Mouse (Mus musculus): ENCODE measurements around the gene Nck2. TPM values are rescaled to one million over a fixed set of nuclear protein-coding genes. Genes with fewer than 3 reads are reported as not detected.

Nck2 gene
- polyA plus RNA-seq, 1 experiment = 23.1 TPM

DNA sequence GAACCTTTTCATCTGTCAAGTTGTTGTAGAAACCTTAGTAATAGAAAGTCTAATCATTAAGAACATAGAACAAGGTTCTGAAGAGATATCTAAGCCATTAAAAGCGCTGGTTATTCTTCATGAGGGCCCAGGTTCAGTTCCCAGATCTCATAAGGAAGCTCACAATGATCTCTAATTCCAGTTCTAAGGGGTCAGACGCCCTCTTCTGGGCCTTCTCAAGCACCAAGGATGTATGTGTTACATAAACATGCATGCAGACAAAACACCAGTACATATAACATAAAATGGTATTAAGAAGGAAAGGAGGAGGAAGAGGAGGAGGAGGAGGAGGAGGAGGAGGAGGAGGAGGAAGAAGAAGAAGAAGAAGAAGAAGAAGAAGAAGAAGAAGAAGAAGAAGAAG, 145.5 kb downstream of the Nck2 start:
- WGBS = 71% methylated on average over 2 of the region's 2 CpGs
- no peak for DNase-seq
- H3K4me1 ChIP-seq (ENCODE audit: control insufficient read depth, insufficient read depth, low read length) = no peaks in the 10 kb centered on the region
- TF ChIP-seq POLR2A (IDR thresholded peaks at IDR 0.05; ENCODE audit: borderline replicate concordance, insufficient read depth, low read length) = no peak
- no peak for TF ChIP-seq CTCF (IDR thresholded peaks at IDR 0.05; ENCODE audit: borderline replicate concordance, insufficient read depth, low read depth, low read length)
- no peaks in the 10 kb centered on the region for H3K27me3 ChIP-seq (ENCODE audit: control insufficient read depth, insufficient read depth, low read length)
- H3K27ac ChIP-seq (ENCODE audit: insufficient read depth, low read length) = no peak overlapping the region
- no peak overlapping the region for H3K4me3 ChIP-seq (replicated peaks; ENCODE audit: insufficient read depth, low read depth, low read length)

DNA sequence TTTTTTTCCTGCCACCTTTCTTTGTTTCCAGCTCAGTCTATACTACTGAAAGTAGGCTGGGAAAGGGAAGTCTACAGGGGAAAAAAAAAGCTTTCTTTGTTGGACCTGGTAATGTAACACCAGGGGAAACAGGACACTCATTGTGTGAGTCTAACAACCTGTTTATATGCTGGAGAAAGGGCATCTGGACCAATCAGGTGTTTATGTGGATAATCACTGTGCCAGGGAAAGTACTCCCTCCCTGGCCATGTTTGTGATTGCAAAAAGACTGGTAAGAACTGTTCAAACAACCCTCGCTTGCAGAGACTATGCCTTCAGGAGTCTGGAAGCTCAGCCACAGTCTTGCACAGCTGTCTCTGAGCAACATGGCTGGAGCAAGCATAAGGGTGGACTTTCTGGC, 146.3 kb downstream of the Nck2 start:
- no peaks in the 10 kb centered on the region for H3K4me1 ChIP-seq (ENCODE audit: control insufficient read depth, insufficient read depth, low read length)
- WGBS = 55% methylated on average over 1 of the region's 1 CpGs

DNA sequence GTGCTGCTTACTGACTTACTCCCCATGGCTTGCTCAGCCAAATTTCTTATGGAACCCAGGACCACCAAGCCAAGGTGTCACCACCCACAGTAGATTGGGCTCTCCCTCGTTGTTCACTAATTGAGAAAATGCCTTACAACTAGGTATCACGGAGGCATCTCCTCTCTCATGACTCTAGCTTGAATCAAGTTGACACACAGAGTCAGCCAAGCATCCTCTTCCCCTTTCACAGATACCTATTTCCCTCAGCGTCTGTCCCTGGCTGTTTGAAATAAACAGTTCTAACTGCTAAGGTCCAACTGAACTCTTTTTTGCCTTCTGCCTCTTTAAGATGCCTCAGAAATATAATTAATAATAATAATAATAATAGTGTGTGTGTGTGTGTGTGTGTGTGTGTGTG, 148.7 kb downstream of the Nck2 start:
- Histone ChIP-seq H3K27me3 (ENCODE audit: control insufficient read depth, insufficient read depth, low read length) (no peaks in the 10 kb centered on the region), H3K27ac (ENCODE audit: insufficient read depth, low read length) (no peak overlapping the region), H3K4me1 (ENCODE audit: control insufficient read depth, insufficient read depth, low read length) (no peaks in the 10 kb centered on the region), H3K4me3 (replicated peaks; ENCODE audit: insufficient read depth, low read depth, low read length) (no peak overlapping the region)
- no peak for TF ChIP-seq CTCF (IDR thresholded peaks at IDR 0.05; ENCODE audit: borderline replicate concordance, insufficient read depth, low read depth, low read length)
- TF ChIP-seq POLR2A (IDR thresholded peaks at IDR 0.05; ENCODE audit: borderline replicate concordance, insufficient read depth, low read length) = no peak
- DNase-seq = no peak
- WGBS = 86% methylated on average over 3 of the region's 3 CpGs

More for the DNA sequence above, 146.3 kb downstream of the Nck2 start:
- no peak overlapping the region for H3K27ac ChIP-seq (ENCODE audit: insufficient read depth, low read length)
- no peak for DNase-seq
- H3K4me3 ChIP-seq (replicated peaks; ENCODE audit: insufficient read depth, low read depth, low read length) = no peak overlapping the region
- no peaks in the 10 kb centered on the region for H3K27me3 ChIP-seq (ENCODE audit: control insufficient read depth, insufficient read depth, low read length)
- TF ChIP-seq POLR2A (IDR thresholded peaks at IDR 0.05; ENCODE audit: borderline replicate concordance, insufficient read depth, low read length) (no peak), CTCF (IDR thresholded peaks at IDR 0.05; ENCODE audit: borderline replicate concordance, insufficient read depth, low read depth, low read length) (no peak)

DNA sequence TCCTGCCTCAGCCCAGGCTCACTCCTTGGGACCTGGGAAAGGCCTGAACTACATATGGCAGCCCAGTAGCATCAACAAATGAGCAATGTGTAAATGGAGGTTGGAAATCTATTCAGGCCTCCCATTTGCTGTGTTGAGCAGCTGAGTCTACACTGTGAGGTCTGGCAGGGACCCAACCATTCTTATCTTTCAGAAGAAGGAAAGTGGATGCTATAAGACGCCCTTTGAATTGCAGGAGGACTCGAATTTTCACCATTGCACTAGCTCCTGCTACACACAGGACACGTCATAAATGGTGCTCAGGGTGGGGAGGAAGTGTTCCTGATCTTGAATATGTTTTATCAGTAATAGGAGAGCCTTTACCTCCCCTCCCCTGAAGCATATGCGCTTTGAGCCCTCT, 150.4 kb downstream of the Nck2 start:
- DNase-seq = no peak
- 86% methylated on average over 4 of the region's 4 CpGs for WGBS
- TF ChIP-seq POLR2A (IDR thresholded peaks at IDR 0.05; ENCODE audit: borderline replicate concordance, insufficient read depth, low read length) (no peak), CTCF (IDR thresholded peaks at IDR 0.05; ENCODE audit: borderline replicate concordance, insufficient read depth, low read depth, low read length) (no peak)
- Histone ChIP-seq H3K27ac (ENCODE audit: insufficient read depth, low read length) (no peak overlapping the region), H3K27me3 (ENCODE audit: control insufficient read depth, insufficient read depth, low read length) (no peaks in the 10 kb centered on the region), H3K4me1 (ENCODE audit: control insufficient read depth, insufficient read depth, low read length) (no peaks in the 10 kb centered on the region), H3K4me3 (replicated peaks; ENCODE audit: insufficient read depth, low read depth, low read length) (no peak overlapping the region)

DNA sequence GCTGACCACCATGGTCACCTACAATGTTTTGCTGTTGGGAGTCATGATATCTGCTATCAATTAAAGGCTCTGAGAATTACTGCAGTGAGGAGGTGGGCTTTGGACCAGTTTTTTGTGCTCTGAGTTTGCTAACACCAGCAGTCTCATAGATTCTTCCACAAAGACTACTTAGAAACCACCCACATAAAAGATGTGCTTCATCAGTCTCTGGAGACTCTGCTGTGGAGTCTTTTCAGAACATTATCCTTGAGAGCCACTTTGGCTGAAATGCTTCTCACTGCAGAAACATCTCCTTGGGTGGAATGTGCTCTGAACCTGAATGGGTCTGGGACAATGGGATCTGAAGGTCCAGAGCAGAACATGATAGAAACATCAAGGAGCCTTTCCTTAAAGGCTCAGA, 153.4 kb downstream of the Nck2 start:
- Histone ChIP-seq H3K4me3 (replicated peaks; ENCODE audit: insufficient read depth, low read depth, low read length) (no peak overlapping the region), H3K4me1 (ENCODE audit: control insufficient read depth, insufficient read depth, low read length) (no peaks in the 10 kb centered on the region), H3K27ac (ENCODE audit: insufficient read depth, low read length) (no peak overlapping the region), H3K27me3 (ENCODE audit: control insufficient read depth, insufficient read depth, low read length) (no peaks in the 10 kb centered on the region)
- TF ChIP-seq CTCF (IDR thresholded peaks at IDR 0.05; ENCODE audit: borderline replicate concordance, insufficient read depth, low read depth, low read length) (no peak), POLR2A (IDR thresholded peaks at IDR 0.05; ENCODE audit: borderline replicate concordance, insufficient read depth, low read length) (no peak)
- DNase-seq = no peak

DNA sequence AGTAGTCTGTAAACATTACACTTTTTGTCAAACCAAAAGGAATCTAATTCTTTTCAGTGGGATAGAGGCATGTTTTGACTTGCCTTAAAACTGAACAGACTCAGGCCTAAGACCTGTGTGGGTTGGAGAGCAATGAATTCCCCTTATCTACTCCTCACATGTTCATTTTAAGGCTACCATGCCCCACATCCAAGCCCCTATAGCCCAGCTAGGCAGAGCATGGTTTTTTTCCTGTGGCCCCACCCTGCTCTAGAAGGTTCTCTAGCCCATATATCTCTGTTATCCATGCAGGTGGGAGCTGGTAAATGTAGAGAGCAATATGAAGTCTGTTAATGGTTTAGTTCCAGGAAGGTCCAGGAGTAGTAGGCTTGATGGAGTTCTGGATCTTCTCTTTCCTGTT, 155.1 kb downstream of the Nck2 start:
- TF ChIP-seq POLR2A (IDR thresholded peaks at IDR 0.05; ENCODE audit: borderline replicate concordance, insufficient read depth, low read length) = no peak
- TF ChIP-seq CTCF (IDR thresholded peaks at IDR 0.05; ENCODE audit: borderline replicate concordance, insufficient read depth, low read depth, low read length) = no peak
- Histone ChIP-seq H3K4me1 (ENCODE audit: control insufficient read depth, insufficient read depth, low read length) (no peaks in the 10 kb centered on the region), H3K27ac (ENCODE audit: insufficient read depth, low read length) (no peak overlapping the region), H3K27me3 (ENCODE audit: control insufficient read depth, insufficient read depth, low read length) (no peaks in the 10 kb centered on the region), H3K4me3 (replicated peaks; ENCODE audit: insufficient read depth, low read depth, low read length) (no peak overlapping the region)
- DNase-seq = no peak

DNA sequence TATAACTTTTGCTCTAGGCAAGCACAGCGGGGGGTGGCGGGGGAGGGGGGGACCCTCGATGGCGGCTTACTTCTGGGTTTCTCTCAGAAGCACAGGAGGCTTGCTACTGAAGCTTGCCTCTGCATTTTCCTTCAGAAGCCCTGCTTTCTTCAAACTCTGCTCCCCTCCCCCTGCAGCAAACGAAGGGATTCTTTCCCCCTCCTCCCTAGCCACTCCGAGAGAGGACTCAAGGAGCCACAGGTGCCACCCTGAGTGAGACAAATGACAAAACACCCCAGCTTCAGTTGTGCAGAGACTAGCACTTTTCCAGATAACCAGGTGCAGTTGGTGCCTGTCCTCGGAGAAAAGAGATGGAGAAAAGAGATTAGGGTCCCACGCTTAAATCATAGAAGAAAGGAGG, 156.7 kb downstream of the Nck2 start:
- Histone ChIP-seq H3K4me1 (ENCODE audit: control insufficient read depth, insufficient read depth, low read length) (no peaks in the 10 kb centered on the region), H3K27me3 (ENCODE audit: control insufficient read depth, insufficient read depth, low read length) (no peaks in the 10 kb centered on the region), H3K4me3 (replicated peaks; ENCODE audit: insufficient read depth, low read depth, low read length) (no peak overlapping the region), H3K27ac (ENCODE audit: insufficient read depth, low read length) (no peak overlapping the region)
- TF ChIP-seq POLR2A (IDR thresholded peaks at IDR 0.05; ENCODE audit: borderline replicate concordance, insufficient read depth, low read length) (no peak), CTCF (IDR thresholded peaks at IDR 0.05; ENCODE audit: borderline replicate concordance, insufficient read depth, low read depth, low read length) (no peak)
- DNase-seq = no peak
- WGBS = 50% methylated on average over 8 of the region's 8 CpGs

DNA sequence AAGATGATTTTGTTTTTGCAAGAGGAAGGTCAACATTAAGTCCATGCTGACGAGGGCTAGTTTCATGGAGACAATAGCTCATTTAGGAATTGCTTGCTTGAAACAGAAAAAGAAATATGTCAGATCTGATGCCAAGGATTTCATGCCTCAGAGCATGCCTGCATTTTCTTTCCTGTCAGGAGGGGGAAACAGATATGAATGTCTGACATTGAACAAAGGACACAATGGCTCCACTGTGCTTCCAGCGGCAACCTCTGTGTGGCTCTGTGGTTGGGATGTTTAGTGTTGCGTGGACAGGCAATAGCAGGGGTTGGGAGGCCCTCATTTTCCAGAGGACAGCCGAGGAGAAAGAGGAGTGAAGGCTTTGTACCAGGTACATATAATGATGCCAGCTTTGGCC, 171.6 kb downstream of the Nck2 start:
- TF ChIP-seq POLR2A (IDR thresholded peaks at IDR 0.05; ENCODE audit: borderline replicate concordance, insufficient read depth, low read length) = no peak
- no peak for TF ChIP-seq CTCF (IDR thresholded peaks at IDR 0.05; ENCODE audit: borderline replicate concordance, insufficient read depth, low read depth, low read length)
- H3K4me3 ChIP-seq (replicated peaks; ENCODE audit: insufficient read depth, low read depth, low read length) = no peak overlapping the region
- H3K27me3 ChIP-seq (ENCODE audit: control insufficient read depth, insufficient read depth, low read length) = no peaks in the 10 kb centered on the region
- 24% methylated on average over 4 of the region's 4 CpGs for WGBS
- H3K4me1 ChIP-seq (ENCODE audit: control insufficient read depth, insufficient read depth, low read length) = no peaks in the 10 kb centered on the region; the same call in 1 of the 2 replicates
- H3K27ac ChIP-seq (ENCODE audit: insufficient read depth, low read length) = no peak overlapping the region
- no peak for DNase-seq

Other genes starting within 250 kb of the Nck2 start
- 5.5 and 6.2 TPM in 2 replicates for gene Fhl2, start 247.6 kb upstream of the Nck2 start, polyA plus RNA-seq (2012; rRNA removed)